Mouse (Mus musculus): ENCODE measurements at regions not wholly inside any gene's neighbourhood (a gene's known extent, or its start where the extent isn't known, plus 50 kb on each side); places are given as distances from the start of the nearest gene placed in this dataset.

GRCm38 (mm10) chr2:64850656-64851055, 174.1 kb downstream of the Grb14 start:
- TF ChIP-seq ZNF384 (IDR thresholded peaks at IDR 0.05; ENCODE audit: low read depth, low read length) (no peak), CHD2 (IDR thresholded peaks at IDR 0.05; ENCODE audit: low read depth, low read length) (no peak), HCFC1 (IDR thresholded peaks at IDR 0.05; ENCODE audit: borderline replicate concordance, insufficient read depth, low read length) (no peak), MAFK (IDR thresholded peaks at IDR 0.05; ENCODE audit: insufficient read depth, low read depth, low read length) (no peak), ZC3H11A (IDR thresholded peaks at IDR 0.05; ENCODE audit: borderline replicate concordance, low read depth, low read length) (no peak)
